Mouse (Mus musculus) CD4-positive, CD25-positive, alpha-beta regulatory T cell, adult 2 months (primary cell): Measurements from ENCODE around the gene Msgn1.

Experiments used
- DNase-seq: peaks from one replicate; pipeline ENCODE4 v3.0.0-alpha.2; 2012; ENCODE audit warnings: low read depth, low spot score

The Msgn1 gene

DNA sequence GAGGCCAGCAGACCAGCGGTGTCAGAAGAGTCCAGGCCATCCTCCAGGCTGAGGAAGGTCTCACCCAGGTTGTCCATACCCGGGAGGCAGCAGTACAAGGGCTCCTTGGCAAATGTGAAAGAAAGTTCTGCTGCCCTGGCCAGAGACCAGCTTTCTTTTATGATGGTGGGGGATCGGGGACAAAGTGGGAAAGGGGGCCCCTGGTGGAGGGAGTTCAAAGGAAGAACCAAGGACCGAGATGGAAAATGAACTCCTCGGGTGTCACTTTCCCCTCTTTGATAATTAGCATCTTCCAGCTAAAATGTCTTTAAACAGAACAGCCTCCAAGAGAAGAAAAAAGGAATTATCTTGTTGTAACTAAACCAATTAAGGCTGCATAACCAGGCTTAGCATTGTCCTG, at the start of gene Msgn1:
TSS of gene Msgn1 (minus strand) at position 101 of the 400 bp plus-strand sequence.
- no peak for DNase-seq

DNA sequence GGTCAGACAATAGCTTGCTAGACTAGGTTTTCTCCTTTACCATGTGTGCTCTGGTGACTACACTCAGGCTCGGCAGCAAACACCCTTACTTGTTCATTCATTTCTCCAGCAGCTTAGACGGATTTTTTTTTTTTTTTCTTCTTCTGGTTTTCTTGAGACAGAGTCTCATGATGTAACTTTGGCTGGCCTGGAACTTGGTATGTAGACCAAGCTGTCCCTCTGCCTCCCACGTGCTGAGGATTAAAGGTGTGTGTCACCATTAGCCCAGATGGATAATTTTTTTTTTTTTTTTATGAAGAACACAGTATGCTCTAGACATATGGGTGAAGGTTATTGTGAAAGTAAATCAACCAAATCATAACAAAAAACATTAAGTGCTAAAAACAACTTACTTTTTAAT, 41.5 kb upstream of the Msgn1 start:
- DNase-seq, result no peak

DNA sequence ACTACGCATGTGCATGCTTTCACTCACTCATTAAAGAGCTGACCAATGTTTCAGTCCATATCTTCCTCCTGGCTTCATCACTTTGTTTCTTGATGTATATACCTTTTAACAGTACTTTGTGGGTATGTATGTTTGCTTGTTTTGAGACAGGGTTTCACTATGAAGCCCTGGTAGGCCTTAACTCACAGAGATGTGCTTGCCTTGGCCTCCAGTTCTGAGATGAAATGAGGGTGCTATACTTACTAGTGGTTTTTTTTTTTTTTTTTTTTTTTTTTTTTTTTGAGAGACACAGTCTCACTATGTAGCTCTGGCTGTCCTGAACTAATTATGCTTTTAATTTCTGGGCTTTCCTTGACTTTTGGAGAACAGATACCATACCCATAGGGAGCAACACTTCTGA, 38.7 kb upstream of the Msgn1 start:
- no peak for DNase-seq

DNA sequence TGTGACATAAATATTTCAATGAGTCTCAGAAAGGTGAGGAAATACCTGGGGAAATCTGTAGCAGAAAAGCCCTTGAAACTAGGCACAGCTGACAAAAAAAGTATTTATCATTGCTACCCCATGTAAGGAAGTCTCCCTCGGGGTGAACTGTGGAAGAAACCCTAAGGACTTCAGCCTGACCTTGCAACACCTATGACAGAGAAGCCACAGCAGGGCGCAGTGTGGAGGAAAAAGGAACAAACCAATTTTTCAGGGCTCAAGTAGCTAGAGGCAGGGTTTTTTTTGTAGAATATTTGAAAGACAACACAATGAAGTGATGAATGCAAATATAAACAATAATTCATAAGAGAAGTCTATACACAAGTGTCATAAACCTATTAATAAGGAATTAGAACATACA, 27.2 kb upstream of the Msgn1 start:
- DNase-seq, result no peak

DNA sequence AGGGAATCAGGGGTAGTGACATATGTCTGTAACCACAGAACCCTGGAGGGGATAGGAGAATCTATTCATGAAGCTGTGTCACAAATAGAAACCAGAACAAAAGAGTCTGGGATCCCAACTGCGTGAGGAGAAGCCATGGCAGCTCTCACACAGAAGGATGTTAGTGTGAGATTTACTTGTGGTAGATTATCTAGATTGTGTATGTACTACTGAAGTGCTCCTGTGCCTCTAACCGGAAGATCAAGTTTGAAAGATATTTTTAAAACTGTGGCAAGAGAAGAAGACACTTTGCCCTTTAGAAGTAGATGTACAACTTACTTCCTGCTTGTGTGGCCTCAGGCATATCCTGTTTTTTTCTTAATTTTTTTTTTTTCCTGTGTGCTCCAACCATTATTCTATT, 21.5 kb upstream of the Msgn1 start:
- DNase-seq, result peak; percentile 60

DNA sequence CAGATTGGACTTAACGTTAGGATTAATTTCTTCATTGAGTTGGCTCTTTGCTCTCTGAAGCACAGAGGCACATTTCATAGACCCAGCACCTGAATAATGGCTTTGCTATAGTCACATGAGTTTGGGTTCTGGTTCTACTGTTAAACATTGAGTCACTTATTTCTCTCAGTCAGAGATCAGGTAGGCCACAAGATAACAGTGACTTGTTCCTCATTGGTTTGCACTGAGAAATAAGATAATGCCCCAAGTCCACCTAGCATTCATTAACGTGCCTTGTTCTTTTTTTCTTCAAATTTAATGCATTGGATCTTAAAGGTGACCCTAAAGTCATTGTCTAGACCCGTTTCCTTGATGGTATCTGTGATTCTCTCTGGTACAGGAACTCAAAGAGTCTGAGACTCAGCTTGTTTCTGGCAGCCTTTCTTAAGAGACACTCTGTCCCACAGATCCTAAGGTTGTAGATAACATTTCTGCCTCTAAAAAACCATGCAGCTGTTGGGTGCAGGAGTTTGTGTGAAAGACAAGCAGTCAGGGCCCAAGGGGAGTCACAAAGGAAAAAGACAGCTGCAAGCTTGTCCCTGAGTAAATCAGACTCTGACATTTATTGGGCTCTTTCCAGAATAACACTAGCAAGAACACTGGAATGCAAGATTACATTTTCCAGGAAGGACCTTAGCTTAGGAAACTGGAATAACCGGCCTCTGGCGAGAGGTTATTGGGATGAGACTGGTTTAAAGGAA, 17.9 kb upstream of the Msgn1 start:
- peak; percentile 18 for DNase-seq

DNA sequence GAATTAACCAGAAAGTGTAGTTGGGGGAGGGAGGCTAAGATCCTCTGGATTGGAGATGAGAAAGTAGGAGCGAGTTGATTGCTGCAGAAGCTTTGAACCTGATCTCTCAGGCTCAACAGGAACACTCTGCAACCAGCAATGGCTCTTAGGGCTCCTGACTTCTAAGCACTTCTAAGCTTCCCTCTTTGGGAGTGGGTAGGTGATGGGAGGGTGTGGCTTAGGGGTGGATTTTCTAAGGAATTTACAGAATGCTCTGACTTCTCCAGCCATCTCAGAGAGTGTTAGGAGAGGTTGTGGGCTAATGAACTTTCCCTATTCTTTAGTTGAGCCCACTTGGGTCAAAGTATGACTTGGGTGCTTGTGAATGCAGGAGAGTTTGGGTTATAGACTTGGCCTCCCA, 17.4 kb upstream of the Msgn1 start:
- DNase-seq, result no peak

DNA sequence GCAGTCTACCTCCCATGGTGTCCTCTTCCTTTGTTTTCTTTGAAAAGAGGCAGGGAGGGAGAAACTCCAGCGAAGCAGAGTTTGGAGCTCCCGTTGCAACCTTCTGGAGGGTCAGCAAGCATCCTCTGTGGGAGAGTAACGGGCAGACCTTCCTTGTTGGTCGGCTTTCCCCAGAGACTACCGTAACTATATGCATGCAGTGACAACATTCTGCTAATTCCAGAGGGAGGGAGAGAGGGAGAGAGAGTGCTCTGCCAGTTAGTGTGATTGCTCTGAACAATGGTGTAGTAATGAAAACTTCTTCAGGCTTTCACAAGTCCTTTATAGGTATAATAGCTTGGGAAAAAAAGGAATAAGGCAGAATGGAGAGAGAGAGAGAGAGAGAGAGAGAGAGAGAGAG, 15.9 kb upstream of the Msgn1 start:
- DNase-seq, result no peak

DNA sequence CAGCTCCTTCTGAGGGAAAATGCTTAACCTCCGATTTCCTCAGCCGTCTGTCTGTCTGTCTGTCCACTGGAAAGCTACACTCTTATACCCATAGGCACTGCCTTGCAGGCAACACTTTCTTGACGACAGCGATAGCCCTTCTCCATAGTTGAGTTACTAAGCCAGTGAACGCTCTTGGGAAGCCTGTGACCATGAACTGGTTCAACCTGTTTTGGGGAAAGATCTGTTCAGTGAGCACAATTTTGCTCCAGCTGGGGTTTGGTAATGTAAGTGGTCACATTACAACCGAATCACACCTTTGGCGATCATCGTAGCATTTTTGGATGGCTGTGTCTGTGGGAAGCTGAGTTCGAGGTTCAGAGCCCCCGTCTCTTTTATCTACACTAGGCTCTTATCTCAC, 14.3 kb upstream of the Msgn1 start:
- DNase-seq, result no peak

DNA sequence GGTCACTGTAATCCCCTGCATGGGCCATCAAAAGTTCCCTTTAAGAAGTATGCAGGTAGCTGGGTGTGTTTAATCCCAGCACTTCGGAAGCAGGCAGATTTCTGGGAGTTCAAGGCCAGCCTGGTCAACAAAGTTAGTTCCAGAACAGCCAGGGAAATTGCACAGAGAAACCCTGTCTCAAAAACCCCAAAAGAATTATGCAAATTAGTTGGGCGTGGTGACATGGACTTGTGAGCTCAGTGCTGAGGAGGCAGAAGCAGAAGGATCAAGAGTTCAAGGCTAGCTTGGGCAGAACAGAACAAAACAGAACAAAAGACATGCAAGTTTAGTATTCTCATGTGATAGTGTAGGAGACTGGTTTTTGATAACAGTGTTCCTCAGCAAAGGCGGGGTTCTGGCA, 13.8 kb upstream of the Msgn1 start:
- no peak for DNase-seq

DNA sequence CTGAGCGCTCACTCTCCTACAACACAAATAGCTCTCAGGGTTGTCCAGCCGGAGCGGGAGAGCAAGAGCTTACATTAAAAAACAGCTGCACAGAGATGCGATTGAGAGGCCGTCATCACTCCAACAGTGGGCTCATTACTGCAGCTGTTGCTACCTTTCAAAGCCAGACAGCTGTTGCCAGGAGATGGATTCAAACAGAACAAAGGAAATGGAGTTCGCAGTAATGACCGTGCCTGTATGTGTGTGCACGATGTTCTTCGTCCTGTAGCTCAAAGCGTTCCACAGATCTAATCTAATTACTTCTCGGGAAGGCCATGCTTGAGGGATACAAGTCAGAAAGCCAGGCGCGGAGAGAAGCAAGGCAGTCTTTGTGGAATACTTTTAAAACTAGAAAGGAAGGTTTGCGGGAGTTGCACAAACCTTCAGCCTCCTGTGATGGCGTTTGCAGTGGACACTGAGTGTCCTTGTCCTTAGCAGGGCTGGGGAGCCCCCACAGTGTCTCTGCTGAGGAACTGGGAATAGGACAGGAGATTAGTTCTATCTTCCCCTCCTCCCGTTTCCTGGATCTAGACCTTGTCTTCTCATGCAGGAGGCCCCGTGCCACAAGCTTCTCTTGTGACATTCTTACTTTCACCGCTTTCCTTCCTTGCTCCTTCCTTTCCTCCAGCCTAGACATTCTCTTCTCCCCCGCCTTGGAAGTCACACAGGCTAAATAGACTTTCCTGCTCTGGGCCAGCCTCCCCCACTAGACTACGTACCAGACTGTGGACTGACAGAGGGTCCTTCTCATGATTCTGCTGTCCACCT, 13.0 kb upstream of the Msgn1 start:
- no peak for DNase-seq

DNA sequence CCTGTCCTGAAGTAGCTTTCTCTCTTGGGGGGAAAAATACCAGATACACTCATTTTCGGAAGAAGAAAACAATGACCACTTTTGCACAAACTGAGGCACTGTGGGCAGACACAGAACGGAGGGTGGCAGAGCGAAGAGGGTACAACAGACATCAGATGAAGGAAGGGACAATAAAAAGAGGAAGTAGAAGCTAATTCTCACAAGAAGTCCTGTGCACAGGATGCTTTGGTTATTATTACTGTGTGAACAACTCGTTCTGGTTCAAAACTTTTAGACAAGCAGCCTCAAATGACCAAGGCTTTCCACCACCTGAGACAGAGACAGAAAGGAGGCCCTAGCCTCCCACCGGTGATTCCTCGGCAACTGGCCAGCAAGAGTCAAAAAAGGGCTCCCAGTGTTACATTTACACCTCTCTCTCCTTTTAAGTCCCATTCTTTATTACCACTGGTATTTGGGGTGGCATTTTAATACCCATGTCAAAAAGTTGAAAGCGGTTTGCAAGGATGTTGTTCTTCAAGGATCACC, 9.0 kb upstream of the Msgn1 start:
- DNase-seq, result no peak

DNA sequence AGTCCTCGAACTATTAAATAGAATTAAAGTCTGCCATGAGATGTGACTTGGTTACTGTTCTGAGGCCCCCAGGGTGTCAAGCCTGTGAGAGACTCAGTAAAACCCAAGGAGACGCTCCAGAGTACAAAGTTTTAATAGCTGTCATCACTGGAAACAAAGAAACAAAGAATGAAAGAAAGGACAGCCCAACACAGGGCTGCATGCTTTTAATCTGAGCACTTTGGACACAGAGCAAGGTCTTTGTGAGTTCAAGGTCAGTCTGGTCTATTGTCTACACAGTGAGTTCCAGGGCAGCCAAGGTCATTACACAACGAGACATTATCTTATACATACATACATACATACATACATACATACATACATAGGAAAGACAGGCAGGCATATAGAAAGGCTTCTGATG, 7.7 kb upstream of the Msgn1 start:
- no peak for DNase-seq

DNA sequence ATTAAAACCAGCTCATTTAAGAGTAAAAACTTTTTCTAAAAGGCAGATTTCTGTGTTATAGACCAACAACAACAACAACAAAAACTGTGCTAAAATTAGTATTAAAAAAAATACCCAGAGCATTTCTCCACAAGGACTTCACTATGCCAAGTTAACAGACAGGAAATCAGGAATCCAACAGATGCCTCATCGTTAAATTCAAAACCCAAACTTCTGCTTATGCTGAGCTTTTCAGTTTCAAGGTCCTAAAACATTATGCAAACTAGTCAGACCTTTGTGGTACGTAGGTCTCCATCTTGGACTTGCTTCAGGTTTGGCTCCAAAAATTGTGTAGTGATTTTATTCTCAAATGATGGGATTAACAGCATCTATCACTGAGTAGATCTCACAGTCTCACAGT, 6.8 kb upstream of the Msgn1 start:
- no peak for DNase-seq

DNA sequence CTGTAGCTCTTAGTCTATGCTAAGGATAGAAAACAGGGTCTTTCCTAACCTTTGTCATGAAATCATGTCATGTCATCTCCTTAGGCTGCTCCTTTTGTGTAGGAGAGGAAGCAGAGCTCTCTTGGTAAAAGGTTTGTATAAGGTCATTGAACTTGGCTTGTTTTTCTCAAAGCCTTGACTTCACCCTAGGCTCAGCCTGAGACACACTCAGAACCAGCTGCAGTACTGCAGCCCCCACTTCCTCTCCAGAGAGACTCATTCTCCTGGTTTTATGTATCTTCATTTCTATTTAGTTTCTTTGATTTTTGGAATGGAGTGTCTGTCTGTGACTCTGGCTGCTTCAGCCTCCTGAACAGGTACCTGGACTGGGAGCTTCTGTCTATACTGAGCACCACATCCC, 6.0 kb upstream of the Msgn1 start:
- peak; percentile 31 for DNase-seq

DNA sequence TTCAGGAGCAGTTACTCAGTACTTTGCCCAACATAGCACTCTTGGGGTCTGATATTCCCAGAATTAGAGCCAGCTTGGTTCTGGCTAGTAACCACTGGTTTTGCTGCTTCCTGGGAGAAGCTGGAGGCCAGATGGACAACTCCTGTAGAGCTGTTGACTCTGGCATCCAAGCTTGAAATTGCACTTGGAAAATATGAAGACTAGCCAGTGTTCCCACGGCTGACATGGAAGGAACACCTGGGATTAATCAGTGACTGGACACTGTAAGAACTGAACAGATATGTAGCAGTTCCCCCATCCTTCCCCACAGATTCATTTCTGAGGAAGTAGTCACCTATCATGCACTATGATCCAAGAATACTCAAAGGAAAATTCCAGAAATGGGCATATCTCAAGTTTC, 4.1 kb upstream of the Msgn1 start:
- no peak for DNase-seq

DNA sequence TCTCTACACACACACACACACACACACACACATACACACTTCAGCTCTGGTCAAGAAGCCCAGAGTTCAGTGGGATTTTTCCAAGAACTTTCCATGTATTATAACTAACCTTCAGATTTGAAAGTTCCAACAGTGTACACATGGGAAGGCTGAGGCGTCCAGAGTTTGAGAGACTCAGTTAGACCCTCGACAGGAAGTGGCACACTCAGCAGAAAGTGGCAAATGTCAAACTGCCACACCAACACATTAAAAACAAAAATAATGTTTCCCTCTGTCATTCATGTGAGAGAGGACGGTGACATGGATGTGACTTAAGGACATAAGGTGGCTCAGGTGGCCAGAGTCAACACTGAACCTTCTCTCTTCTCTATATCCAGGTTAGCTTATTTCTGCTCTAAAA, 1.6 kb upstream of the Msgn1 start:
- DNase-seq, result peak; percentile 50

DNA sequence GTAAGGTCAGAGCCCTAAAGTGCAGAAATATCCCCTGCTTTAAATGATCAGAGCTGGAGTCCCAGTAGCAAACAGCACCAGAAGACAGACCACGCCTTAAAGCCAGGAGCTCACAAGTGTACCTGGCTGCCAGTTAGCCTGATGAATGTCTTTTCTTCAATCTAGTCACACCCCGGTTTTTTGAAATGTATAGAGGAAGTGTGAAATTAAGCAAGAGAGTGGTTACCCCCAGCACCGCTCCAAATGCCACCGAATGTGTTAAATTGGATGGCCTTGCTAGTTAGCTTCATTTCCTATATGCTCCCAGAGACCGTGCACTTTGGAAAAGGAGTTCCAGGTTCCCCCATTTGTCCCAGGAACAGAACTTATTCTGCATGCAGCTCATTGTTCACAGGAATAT, 864 bp upstream of the Msgn1 start:
- peak; percentile 42 for DNase-seq

DNA sequence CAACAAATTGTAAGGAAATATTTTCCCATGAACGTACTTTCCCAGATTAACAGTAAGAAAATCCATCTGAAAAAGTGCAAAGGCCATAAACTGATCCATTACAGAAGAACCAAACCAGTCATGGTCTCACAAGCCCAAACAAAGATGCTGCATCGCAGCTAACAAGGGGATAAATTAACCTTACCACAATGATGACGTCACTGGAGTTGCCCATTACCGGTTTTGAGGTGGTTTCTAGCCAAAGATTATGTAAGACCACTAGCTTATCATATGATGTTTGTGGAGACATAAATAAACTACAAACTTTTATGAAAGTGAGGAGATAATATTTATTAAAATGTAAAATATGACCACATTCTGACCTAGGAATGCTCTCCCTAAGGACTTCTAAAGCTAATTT, 2.5 kb downstream of the Msgn1 start:
- DNase-seq, result no peak

DNA sequence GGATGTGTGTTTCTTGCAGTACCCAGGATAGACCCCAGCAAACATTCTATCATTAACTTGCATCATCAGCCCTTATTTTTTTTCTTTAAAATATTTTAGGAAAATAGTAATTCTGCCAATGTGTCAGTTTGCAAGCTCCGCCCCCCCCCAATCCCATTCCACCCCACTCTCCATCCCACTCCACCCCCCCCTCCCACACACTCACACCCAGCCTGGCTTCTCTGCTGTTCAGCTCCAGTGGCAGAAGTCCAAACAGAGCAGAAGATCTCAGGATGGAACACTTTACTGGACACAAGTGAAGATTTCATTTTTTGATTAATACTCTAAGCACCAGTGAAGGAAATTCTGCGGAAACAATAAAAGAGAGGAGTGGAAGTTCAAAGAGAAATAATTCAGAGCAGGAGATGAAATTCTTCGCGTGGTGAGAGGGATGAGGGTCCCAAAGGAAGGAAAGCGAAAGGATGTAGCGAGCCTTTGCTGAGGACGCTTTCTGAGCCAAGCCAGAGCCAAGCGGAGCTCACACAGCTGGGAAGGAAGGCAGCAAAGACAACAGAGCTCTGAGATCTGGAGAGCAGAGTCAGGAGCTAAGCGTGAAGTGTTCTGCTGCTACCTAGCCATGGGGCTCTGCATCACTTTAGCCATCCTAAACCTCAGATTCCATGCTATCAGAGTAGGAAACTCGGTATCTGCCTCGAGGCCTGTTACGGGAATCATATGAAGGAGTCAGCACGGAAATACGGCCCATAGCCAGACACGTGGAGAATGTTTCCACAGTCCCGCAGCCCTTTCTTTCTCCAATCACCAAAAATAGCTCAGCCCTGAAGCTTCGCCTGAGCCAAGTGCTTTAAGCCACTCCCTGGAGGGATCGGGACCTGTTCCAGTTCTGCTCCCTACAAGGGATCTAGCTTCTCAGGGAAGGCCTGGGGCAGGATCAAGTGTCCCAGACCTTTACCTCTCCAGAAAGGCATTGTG, 4.8 kb downstream of the Msgn1 start:
- no peak for DNase-seq

DNA sequence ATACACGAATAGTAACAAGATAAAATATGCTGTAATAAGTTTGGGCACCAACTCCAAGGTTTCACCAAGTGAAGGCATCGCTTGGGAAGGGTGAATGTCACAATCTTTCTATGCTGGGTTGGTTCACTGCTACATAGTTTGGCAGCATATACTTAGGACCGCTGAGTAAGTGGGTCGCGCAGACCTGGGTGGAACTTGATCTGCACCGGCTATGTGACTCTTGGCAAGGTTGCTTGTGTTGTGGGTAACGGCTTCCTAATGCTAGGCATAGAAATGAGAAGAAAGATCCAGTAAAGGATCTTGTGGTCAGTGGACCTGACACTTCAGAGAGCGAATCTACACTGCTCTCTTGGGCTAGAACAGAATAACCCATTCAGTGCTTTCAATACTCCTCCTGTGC, 6.3 kb downstream of the Msgn1 start:
- no peak for DNase-seq

DNA sequence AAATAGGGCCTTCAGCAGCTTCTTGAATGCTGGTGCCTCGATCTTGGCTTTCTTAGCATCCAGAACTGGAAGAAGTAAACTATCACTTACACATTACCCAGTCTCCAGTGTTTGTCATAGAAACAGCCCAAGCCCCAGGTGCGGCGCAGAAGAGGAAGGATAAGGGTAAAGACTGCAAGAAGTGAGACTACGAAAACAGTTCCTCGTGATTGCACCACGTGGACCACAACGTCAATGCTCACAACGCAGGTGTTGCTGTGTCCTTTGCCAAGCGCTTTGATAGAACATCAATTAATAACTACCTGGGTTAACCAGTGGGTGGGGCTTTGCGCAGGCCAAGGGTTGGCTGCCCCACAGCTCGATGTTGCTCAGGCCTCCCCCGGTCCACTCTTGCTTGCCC, 8.1 kb downstream of the Msgn1 start:
- peak; percentile 15 for DNase-seq
